Mouse (Mus musculus) forebrain, embryonic 12.5 days (tissue): ENCODE data around the gene Olfr1250. TPM values are rescaled to one million over a fixed set of nuclear protein-coding genes. Genes with fewer than 3 reads are reported as not detected.
"Not testable (repeated sequence)": the region's sequence is repeated elsewhere in the genome, so short reads cannot be mapped to it uniquely, and the experiment has no call there.

ENCODE experiments used
- ATAC-seq: fragments of 200-750 bp; cut with Nextera tagmentation; 2 replicates; pipeline ENCODE4 v1.8.0; 2017; ENCODE audit warnings: moderate TSS enrichment; ENCODE audit not compliant: low FRiP score
- H3K27ac ChIP-seq: fragments of 300-500 bp; sonication (generic); 2 replicates; pipeline ENCODE4 v1.5.1; 2016; ENCODE audit warnings: mild to moderate bottlenecking
- H3K27me3 ChIP-seq: fragments of 300-500 bp; sonication (generic); 2 replicates; pipeline ENCODE4 v1.6.1; 2016; ENCODE audit warnings: mild to moderate bottlenecking
- H3K36me3 ChIP-seq: fragments of 300-500 bp; sonication (generic); replicated peaks from 2 replicates; pipeline ENCODE4 v1.6.1; 2016; ENCODE audit warnings: mild to moderate bottlenecking
- H3K4me1 ChIP-seq: fragments of 300-500 bp; sonication (generic); 2 replicates; pipeline ENCODE4 v1.6.1; 2016
- H3K4me2 ChIP-seq: fragments of 300-500 bp; sonication (generic); 2 replicates; pipeline ENCODE4 v1.6.1; 2016; ENCODE audit warnings: mild to moderate bottlenecking, moderate library complexity
- H3K4me3 ChIP-seq: fragments of 300-500 bp; sonication (generic); replicated peaks from 2 replicates; pipeline ENCODE4 v1.5.1; 2016; ENCODE audit warnings: mild to moderate bottlenecking
- H3K9ac ChIP-seq: fragments of 300-500 bp; sonication (generic); 2 replicates; pipeline ENCODE4 v1.6.1; 2016; ENCODE audit warnings: mild to moderate bottlenecking
- H3K9me3 ChIP-seq: fragments of 300-500 bp; sonication (generic); 2 replicates; pipeline ENCODE4 v1.6.1; 2016
- WGBS: fragments of 180-500 bp; shearing (Covaris S2); methylation state at CpG from one replicate; pipeline ENCODE4 v1.1.7; 2016; 5-methylcytosine and 5-hydroxymethylcytosine counted together
- polyA plus RNA-seq: library from polyadenylated mRNA; unstranded; fragments of >200 nt; fragmentation: Nextera tagmentation; extraction: Ambion mirVana; gene quantifications from 2 replicates; pipeline ENCODE4 v1.2.1, GENCODE M21; 2016

Gene Olfr1250
- polyA plus RNA-seq: not detected in 2 replicates

DNA sequence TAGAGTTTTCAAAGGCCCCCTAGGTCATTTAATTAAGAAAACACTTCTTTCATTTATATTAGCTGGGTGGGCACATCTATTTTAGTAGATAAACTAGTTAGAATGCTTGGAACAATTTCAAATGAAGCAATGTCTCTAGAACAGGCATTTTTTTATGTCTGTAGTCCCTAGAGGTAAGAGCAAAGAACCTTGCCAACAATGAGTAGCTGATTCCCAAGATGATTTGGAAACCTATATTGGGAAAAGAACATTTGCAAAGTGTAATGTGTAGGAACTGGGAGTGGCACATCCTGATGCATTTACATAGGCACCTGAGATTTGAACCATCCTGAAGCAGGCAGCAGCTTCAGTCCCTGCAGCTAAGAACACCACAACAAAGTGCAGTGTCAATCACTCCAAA is at the start of gene Olfr1250:
Olfr1250 (minus strand) TSS at position 101 of the 400 bp plus-strand sequence.
- no peak within 1 kb of the TSS for H3K27ac ChIP-seq
- H3K9ac ChIP-seq: no peak within 1 kb of the TSS
- H3K4me3 ChIP-seq: no peak within 1 kb of the TSS
- no peak within 1 kb of the TSS for H3K4me2 ChIP-seq
- no peak for ATAC-seq
- H3K36me3 ChIP-seq: no peaks in the 10 kb centered on the region
- H3K9me3 ChIP-seq: no peaks in the 10 kb centered on the region
- H3K27me3 ChIP-seq: no peaks in the 10 kb centered on the region
- H3K4me1 ChIP-seq: no peaks in the 10 kb centered on the region

DNA sequence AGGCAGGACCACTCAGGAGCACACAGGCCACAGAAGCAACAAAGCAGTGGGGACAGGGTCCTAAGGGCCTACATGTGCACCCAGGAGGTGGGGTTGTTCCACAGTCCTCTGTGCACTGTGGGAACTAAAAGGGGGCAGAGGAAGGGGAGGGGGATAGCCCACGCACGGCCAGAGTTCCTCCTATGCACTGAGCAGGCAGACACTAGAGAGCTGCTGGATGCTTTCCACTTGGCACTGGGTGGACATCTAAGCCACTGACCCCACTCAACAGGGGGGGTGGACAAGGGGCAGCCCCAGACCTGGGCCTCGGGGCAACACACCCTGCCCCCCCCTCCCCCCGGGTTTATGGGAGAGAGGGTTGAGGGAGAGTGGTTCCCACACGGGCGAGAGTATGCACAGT is 30.7 kb upstream of the Olfr1250 start:
- ATAC-seq: no peak
- Histone ChIP-seq H3K27me3 (no peaks in the 10 kb centered on the region), H3K4me1 (no peaks in the 10 kb centered on the region), H3K9ac (no peak overlapping the region), H3K4me3 (no peak overlapping the region), H3K36me3 (no peaks in the 10 kb centered on the region), H3K4me2 (no peak overlapping the region), H3K9me3 (no peaks in the 10 kb centered on the region), H3K27ac (no peak overlapping the region)
- 81% methylated on average over 6 of the region's 6 CpGs for WGBS

DNA sequence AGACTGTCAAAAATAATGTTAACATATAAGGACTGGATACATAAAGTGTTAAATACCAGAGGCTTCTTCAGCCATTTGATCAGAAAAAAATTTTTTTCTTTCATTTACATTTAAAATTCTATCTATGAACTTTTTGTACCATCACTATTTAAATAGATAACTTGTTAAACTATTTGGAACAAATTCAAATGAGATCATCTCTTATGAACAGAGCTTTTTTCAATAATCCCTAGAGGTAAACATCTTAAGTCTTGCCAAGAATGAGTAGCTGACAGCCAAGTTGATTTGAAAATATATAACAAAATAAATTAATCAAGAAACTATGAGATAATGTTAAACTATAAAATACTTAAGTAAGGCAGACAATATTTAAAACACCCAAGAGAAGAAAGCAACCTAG is 10.6 kb upstream of the Olfr1250 start, which contains the start of gene Olfr1251:
Olfr1251 (minus strand) TSS at position 101 of the 400 bp plus-strand sequence.
- no peak within 1 kb of the TSS for H3K27ac ChIP-seq
- H3K36me3 ChIP-seq: no peaks in the 10 kb centered on the region
- no peaks in the 10 kb centered on the region for H3K27me3 ChIP-seq
- H3K4me1 ChIP-seq: no peaks in the 10 kb centered on the region
- H3K4me2 ChIP-seq: no peak within 1 kb of the TSS
- no peak within 1 kb of the TSS for H3K4me3 ChIP-seq
- ATAC-seq: no peak
- H3K9me3 ChIP-seq: no peaks in the 10 kb centered on the region
- H3K9ac ChIP-seq: no peak within 1 kb of the TSS

DNA sequence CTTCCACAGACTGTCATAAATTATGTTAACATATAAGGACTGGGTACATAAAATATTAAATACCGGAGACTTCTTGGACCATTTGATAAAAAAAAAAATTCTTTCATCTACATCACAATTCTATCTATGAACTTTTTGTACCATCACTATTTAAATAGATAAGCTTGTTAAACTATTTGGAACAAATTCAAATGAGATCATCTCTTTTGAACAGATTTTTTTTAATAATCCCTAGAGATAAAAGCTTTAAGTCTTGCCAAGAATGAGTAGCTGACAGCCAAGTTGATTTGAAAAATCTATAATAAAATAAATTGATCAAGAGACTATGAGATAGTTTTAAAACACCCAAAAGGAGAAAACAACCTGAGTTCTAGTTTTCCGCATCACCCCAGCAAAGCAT is 26.4 kb downstream of the Olfr1250 start, which contains the start of gene Olfr1249:
Olfr1249 (minus strand) TSS at position 101 of the 400 bp plus-strand sequence.
- no peak within 1 kb of the TSS for H3K9ac ChIP-seq
- no peak within 1 kb of the TSS for H3K27ac ChIP-seq
- ATAC-seq: no peak
- no peaks in the 10 kb centered on the region for H3K36me3 ChIP-seq
- no peaks in the 10 kb centered on the region for H3K27me3 ChIP-seq
- no peak within 1 kb of the TSS for H3K4me3 ChIP-seq
- no peak within 1 kb of the TSS for H3K4me2 ChIP-seq
- H3K4me1 ChIP-seq: no peaks in the 10 kb centered on the region
- no peaks in the 10 kb centered on the region for H3K9me3 ChIP-seq
- 100% methylated on average over 2 of the region's 2 CpGs for WGBS

DNA sequence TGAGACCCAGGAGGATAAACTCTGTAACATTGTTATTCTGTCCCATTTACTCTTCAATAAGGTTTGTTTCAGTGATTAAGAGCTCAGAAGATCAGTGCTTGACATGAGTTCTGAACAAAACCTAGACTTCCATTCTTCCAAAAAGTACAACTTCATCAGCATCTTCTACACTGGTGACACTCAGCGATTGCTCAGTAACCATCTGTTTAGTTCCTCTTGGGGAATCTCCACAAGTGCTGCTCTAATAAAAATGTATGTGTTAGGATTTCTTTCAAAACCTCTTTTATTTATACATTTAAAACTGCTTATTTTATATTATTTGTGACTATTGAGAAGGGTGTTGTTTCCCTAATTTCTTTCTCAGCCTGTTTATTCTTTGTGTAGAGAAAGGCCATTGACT is 43.1 kb downstream of the Olfr1250 start, which contains the start of gene Olfr1248:
Olfr1248 (minus strand) TSS at position 101 of the 400 bp plus-strand sequence.
- H3K9ac ChIP-seq, H3K4me1 ChIP-seq, H3K4me3 ChIP-seq, H3K9me3 ChIP-seq, H3K27ac ChIP-seq, H3K36me3 ChIP-seq, H3K27me3 ChIP-seq, H3K4me2 ChIP-seq, ATAC-seq: not testable (repeated sequence)
- 93% methylated on average over 1 of the region's 1 CpGs for WGBS

DNA sequence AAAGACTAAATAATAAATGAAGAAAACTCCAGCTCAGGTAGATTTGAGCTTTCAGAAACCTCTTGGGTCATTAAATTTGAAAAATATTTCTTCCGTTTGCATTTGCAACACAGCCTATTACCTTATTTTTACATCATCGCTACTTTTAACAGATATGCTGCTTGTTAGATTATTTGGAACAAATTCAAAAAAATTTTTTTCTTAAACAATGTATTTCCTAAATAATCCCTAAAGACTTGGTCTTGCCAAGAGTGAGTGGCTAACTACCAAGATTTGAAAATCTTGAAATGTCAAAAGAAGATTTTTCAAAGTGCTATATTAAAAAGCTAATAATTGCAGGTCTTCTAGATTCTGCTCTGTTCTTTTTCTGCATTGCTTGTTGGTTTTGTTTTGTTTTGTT is 47.2 kb downstream of the Olfr1250 start, which contains the start of gene Olfr1247:
Olfr1247 (minus strand) TSS at position 101 of the 400 bp plus-strand sequence.
- 96% methylated on average over 2 of the region's 2 CpGs for WGBS
- Histone ChIP-seq H3K9me3 (no peaks in the 10 kb centered on the region), H3K9ac (no peak within 1 kb of the TSS), H3K36me3 (no peaks in the 10 kb centered on the region), H3K4me3 (no peak within 1 kb of the TSS), H3K4me1 (no peaks in the 10 kb centered on the region), H3K4me2 (no peak within 1 kb of the TSS), H3K27ac (no peak within 1 kb of the TSS), H3K27me3 (no peaks in the 10 kb centered on the region)
- ATAC-seq: no peak

Other genes starting within 250 kb of the Olfr1250 start
- not detected in 2 replicates for gene Olfr1239, start 241.1 kb downstream of the Olfr1250 start, polyA plus RNA-seq
- gene Olfr1240, start 218.5 kb downstream of the Olfr1250 start, polyA plus RNA-seq: not detected in 2 replicates
- not detected in 2 replicates for gene Olfr1241, start 174.3 kb downstream of the Olfr1250 start, polyA plus RNA-seq
- not detected in 2 replicates for gene Olfr1242, start 163.1 kb downstream of the Olfr1250 start, polyA plus RNA-seq
- not detected in 2 replicates for gene Olfr1243, start 130.0 kb downstream of the Olfr1250 start, polyA plus RNA-seq
- not detected in 2 replicates for gene Olfr1245, start 83.0 kb downstream of the Olfr1250 start, polyA plus RNA-seq
- not detected in 2 replicates for gene Olfr1246, start 68.3 kb downstream of the Olfr1250 start, polyA plus RNA-seq
- gene Olfr1247, start 47.3 kb downstream of the Olfr1250 start, polyA plus RNA-seq: not detected in 2 replicates
- gene Olfr1248, start 43.2 kb downstream of the Olfr1250 start, polyA plus RNA-seq: not detected in 2 replicates
- not detected in 2 replicates for gene Olfr1249, start 26.5 kb downstream of the Olfr1250 start, polyA plus RNA-seq
- not detected in 2 replicates for gene Olfr1251, start 10.5 kb upstream of the Olfr1250 start, polyA plus RNA-seq
- gene Olfr1252, start 63.5 kb upstream of the Olfr1250 start, polyA plus RNA-seq: not detected in 2 replicates
- gene Olfr1253, start 95.6 kb upstream of the Olfr1250 start, polyA plus RNA-seq: not detected in 2 replicates
- not detected in 2 replicates for gene Olfr1254, start 132.2 kb upstream of the Olfr1250 start, polyA plus RNA-seq
- gene Olfr1255, start 150.6 kb upstream of the Olfr1250 start, polyA plus RNA-seq: not detected in 2 replicates
- not detected in 2 replicates for gene Olfr1256, start 180.1 kb upstream of the Olfr1250 start, polyA plus RNA-seq
- 0.10 TPM in 1 of 2 replicates, not detected in the other for gene Olfr48, start 186.7 kb upstream of the Olfr1250 start, polyA plus RNA-seq
- gene Olfr1257, start 217.0 kb upstream of the Olfr1250 start, polyA plus RNA-seq: not detected in 2 replicates